Mouse (Mus musculus) stomach, embryonic 15.5 days (tissue): ENCODE results near the gene Slpi. TPM values are rescaled to one million over a fixed set of nuclear protein-coding genes. Genes with fewer than 3 reads are reported as not detected.

ENCODE experiments used
- ATAC-seq: fragments of 200-750 bp; cut with Nextera tagmentation; 2 replicates; pipeline ENCODE4 v1.8.0; 2017; ENCODE audit warnings: low read depth, moderate number of reproducible peaks, moderate TSS enrichment; ENCODE audit not compliant: insufficient read depth, low FRiP score
- H3K27ac ChIP-seq: fragments of 300-500 bp; sonication (generic); 2 replicates; pipeline ENCODE4 v1.5.1; 2015; ENCODE audit warnings: mild to moderate bottlenecking, inconsistent platforms
- H3K27me3 ChIP-seq: fragments of 300-500 bp; sonication (generic); replicated peaks from 2 replicates; pipeline ENCODE4 v1.6.1; 2015; ENCODE audit warnings: inconsistent platforms
- H3K36me3 ChIP-seq: fragments of 300-500 bp; sonication (generic); 2 replicates; pipeline ENCODE4 v1.6.1; 2015; ENCODE audit warnings: inconsistent platforms
- H3K4me1 ChIP-seq: fragments of 300-500 bp; sonication (generic); 2 replicates; pipeline ENCODE4 v1.6.1; 2015; ENCODE audit warnings: inconsistent platforms
- H3K4me2 ChIP-seq: fragments of 300-500 bp; sonication (generic); 2 replicates; pipeline ENCODE4 v1.6.1; 2015; ENCODE audit warnings: mild to moderate bottlenecking, inconsistent platforms
- H3K4me3 ChIP-seq: fragments of 300-500 bp; sonication (generic); replicated peaks from 2 replicates; pipeline ENCODE4 v1.5.1; 2015; ENCODE audit warnings: inconsistent platforms
- H3K9ac ChIP-seq: fragments of 300-500 bp; sonication (generic); 2 replicates; pipeline ENCODE4 v1.6.1; 2015; ENCODE audit warnings: inconsistent platforms
- H3K9me3 ChIP-seq: fragments of 300-500 bp; sonication (generic); 2 replicates; pipeline ENCODE4 v1.6.1; 2016; ENCODE audit warnings: inconsistent platforms
- WGBS: fragments of 180-500 bp; shearing (Covaris S2); methylation state at CpG from one replicate; pipeline ENCODE4 v1.1.7; 2015; 5-methylcytosine and 5-hydroxymethylcytosine counted together
- polyA plus RNA-seq: library from polyadenylated mRNA; unstranded; fragments of >200 nt; fragmentation: Nextera tagmentation; extraction: Ambion mirVana; gene quantifications from 2 replicates; pipeline ENCODE4 v1.2.1, GENCODE M21; 2015

Gene Slpi
- polyA plus RNA-seq, 1 experiment from 2014 or later = 12.0 TPM

DNA sequence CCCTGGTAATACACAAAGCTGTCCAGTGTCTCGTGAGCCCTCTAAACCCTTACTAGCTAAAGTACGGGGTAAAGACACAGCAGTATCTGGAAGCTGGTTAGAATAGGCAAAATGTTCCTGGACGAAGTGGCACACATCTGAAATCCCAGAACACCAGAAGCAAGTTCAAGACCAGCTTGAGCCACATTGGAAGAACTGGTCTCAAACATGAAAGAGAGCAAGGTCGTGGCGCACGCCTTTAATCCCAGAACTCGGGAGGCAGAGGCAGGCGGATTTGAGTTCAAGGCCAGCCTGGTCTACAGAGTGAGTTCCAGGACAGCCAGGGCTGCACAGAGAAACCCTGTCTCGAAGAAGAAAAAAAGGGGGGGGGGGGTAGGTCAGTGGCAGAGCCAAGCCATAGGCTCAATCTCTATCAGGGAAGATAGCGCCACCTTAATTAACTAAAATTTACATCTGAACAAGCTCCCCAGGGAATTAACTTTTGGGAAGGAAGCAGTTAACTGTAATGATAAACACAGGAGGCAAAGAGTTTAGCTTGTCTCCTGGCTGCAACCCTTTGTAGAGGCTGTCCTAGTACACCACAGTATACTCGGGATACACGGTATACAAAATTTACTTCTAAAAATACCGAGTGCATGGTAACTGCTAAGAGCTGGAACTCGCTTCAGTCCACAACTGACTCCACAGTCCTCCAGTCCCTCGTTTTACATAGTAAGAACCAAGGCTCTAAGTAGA is 41.2 kb upstream of the Slpi start:
- H3K27me3 ChIP-seq = no peaks in the 10 kb centered on the region
- 54% methylated on average over 15 of the region's 15 CpGs for WGBS
- peak overlapping the region; percentile 13; the same call in 1 of the 2 replicates for H3K4me2 ChIP-seq
- H3K9ac ChIP-seq = no peak overlapping the region
- H3K36me3 ChIP-seq = peaks cover 20% of the 10 kb centered on the region
- H3K9me3 ChIP-seq = no peaks in the 10 kb centered on the region
- no peak for ATAC-seq
- no peak overlapping the region for H3K4me3 ChIP-seq
- peaks cover 35% of the 10 kb centered on the region for H3K4me1 ChIP-seq
- peak overlapping the region; percentile 13; the same call in 1 of the 2 replicates for H3K27ac ChIP-seq

DNA sequence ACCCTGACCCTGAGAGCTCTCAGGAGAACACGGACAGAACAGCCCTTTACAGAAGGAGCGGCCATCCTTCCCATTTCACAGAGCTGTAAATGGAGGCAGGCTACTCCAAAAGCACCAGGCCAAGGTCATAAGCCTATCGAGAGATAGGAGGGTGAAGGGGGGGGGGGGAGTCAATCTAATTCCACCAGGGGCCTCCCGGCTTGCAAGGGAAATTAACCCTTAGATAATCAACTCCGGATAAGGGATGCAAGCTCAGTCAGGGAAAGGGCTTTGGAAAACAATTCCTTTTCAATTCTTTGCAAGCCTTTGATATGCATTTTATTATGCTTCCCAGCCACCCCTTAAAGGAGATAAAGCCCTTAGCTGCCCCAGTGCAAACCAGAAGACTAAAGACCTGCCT is 39.6 kb upstream of the Slpi start:
- peaks cover 21% of the 10 kb centered on the region for H3K4me1 ChIP-seq
- ATAC-seq = no peak
- no peaks in the 10 kb centered on the region for H3K27me3 ChIP-seq
- H3K9ac ChIP-seq = no peak overlapping the region
- WGBS = 30% methylated on average over 5 of the region's 5 CpGs
- no peak overlapping the region for H3K4me3 ChIP-seq
- H3K27ac ChIP-seq = no peak overlapping the region
- H3K9me3 ChIP-seq = no peaks in the 10 kb centered on the region
- H3K36me3 ChIP-seq = peaks cover 25% of the 10 kb centered on the region
- no peak overlapping the region for H3K4me2 ChIP-seq

DNA sequence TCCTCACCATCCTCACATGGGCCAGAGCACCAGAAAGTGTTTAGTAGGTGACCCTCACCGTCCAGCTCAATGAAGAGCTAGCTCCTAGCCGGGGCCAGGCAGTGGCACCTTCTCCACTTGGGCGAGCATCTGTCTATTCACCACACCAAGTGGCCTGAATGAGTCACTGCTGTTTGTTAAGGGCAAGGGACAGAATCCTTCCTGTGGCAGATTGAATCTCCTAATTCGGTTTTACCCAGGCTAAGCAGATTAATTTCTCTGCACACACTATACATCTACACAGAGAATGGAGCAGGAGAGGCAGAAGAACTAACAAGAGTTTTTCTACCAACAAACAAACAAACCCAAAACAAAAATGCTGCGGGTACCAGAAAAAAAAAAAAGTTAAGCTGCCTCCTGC is 38.1 kb upstream of the Slpi start:
- Histone ChIP-seq H3K36me3 (peaks cover 25% of the 10 kb centered on the region), H3K27ac (no peak overlapping the region), H3K4me2 (no peak overlapping the region), H3K9ac (no peak overlapping the region), H3K4me1 (peaks cover 9% of the 10 kb centered on the region), H3K9me3 (no peaks in the 10 kb centered on the region), H3K4me3 (no peak overlapping the region), H3K27me3 (no peaks in the 10 kb centered on the region)
- no peak for ATAC-seq
- 80% methylated on average over 5 of the region's 5 CpGs for WGBS

DNA sequence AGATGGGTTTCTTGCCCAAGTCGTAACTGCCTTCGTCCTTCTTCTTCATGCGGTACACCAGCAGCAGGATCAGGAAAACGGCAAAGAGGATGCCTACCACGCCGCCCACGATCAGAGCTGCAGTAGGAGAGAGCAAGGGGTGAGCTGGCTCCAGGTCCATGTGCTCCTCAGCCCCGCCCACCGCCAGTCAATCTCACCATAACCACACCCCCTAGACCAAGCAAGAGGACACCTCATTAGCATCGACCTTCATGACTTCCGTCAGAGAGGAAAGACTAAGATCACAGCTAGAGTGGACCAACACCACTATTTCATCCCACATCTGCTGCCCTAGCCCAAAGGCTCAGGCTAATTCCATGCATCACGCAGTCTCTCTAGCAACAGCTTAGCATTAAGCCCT is 37.2 kb upstream of the Slpi start:
- 31% methylated on average over 12 of the region's 12 CpGs for WGBS
- no peaks in the 10 kb centered on the region for H3K27me3 ChIP-seq
- peak; percentile 29; the same call in 1 of the 2 replicates for ATAC-seq

DNA sequence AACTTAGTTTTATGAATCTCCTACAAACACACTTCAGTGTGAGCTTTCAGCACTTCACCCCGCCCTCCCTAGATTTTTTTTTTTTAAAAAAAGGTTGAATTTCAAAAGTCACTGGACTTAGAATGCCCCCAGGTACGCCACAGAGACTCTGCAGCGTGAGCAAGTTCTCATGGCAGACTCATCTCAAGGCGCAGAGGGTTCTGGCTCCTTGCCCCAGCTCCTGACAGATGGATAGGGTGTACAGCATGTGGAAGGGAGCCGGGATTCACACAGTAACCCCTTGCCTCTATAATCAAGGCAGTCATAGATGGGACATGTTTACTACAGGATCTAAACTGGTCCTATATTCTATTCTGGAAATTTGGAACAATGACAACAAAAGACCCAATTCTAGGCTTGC is 36.5 kb upstream of the Slpi start:
- Histone ChIP-seq H3K36me3 (peaks cover 25% of the 10 kb centered on the region), H3K27me3 (no peaks in the 10 kb centered on the region)

More for the DNA sequence above, 37.2 kb upstream of the Slpi start:
- Histone ChIP-seq H3K9me3 (no peaks in the 10 kb centered on the region), H3K4me2 (no peak overlapping the region), H3K27ac (no peak overlapping the region), H3K9ac (no peak overlapping the region), H3K4me3 (no peak overlapping the region), H3K36me3 (peaks cover 25% of the 10 kb centered on the region), H3K4me1 (peaks cover 2% of the 10 kb centered on the region; the same call in 1 of the 2 replicates)

DNA sequence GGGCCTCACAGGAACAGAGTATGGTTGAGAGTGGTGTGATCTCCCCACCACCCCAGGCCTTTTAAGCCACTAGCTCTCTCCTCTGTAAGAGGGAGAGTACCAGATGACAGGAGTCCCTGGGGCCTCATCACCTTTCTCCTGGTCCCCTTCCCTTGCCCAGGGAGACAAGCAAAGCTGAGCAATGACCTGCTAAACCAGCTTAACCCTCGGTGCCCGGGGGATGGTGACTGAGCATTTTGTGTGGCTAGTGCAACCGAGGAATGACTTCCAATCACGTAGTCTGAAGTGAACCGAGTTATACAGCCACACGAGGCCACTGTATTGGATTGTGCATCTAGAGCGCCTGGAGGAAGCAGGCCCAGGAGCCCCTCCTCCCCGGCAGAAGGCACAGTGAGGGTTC is 35.5 kb upstream of the Slpi start:
- Histone ChIP-seq H3K27me3 (no peaks in the 10 kb centered on the region), H3K9me3 (no peaks in the 10 kb centered on the region), H3K4me3 (no peak overlapping the region), H3K9ac (no peak overlapping the region), H3K4me1 (no peaks in the 10 kb centered on the region), H3K4me2 (no peak overlapping the region), H3K36me3 (peaks cover 24% of the 10 kb centered on the region), H3K27ac (no peak overlapping the region)
- WGBS = 90% methylated on average over 8 of the region's 8 CpGs
- no peak for ATAC-seq

More for the DNA sequence above, 36.5 kb upstream of the Slpi start:
- H3K4me3 ChIP-seq = no peak overlapping the region
- WGBS = 82% methylated on average over 5 of the region's 5 CpGs
- H3K4me1 ChIP-seq = no peaks in the 10 kb centered on the region
- no peaks in the 10 kb centered on the region for H3K9me3 ChIP-seq
- H3K9ac ChIP-seq = no peak overlapping the region
- no peak overlapping the region for H3K27ac ChIP-seq
- ATAC-seq = no peak
- no peak overlapping the region for H3K4me2 ChIP-seq

DNA sequence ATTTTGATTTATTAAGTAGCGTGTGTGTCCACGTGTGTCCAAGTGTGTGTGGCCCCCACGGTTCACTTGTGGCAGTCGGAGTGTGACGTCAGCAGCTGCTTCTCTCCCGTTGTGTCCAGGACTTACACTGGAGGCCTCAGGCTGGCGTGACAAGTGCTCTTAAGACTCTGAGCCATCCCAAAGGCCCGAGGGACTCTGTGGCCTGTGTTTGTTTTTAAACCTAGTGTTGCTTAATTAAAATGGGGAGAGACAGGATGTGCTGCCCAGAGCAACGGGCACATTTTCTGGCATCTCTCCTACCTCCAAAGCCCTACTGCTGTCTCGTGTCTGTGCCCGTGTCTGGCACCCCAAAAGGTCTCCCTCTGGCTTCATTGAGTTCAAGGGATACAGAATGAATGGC is 34.6 kb upstream of the Slpi start:
- Histone ChIP-seq H3K4me1 (no peaks in the 10 kb centered on the region; the same call in 1 of the 2 replicates), H3K27me3 (no peaks in the 10 kb centered on the region), H3K9me3 (no peaks in the 10 kb centered on the region), H3K36me3 (peaks cover 14% of the 10 kb centered on the region), H3K9ac (no peak overlapping the region), H3K27ac (no peak overlapping the region), H3K4me3 (no peak overlapping the region), H3K4me2 (no peak overlapping the region)
- 89% methylated on average over 11 of the region's 11 CpGs for WGBS
- ATAC-seq = no peak

DNA sequence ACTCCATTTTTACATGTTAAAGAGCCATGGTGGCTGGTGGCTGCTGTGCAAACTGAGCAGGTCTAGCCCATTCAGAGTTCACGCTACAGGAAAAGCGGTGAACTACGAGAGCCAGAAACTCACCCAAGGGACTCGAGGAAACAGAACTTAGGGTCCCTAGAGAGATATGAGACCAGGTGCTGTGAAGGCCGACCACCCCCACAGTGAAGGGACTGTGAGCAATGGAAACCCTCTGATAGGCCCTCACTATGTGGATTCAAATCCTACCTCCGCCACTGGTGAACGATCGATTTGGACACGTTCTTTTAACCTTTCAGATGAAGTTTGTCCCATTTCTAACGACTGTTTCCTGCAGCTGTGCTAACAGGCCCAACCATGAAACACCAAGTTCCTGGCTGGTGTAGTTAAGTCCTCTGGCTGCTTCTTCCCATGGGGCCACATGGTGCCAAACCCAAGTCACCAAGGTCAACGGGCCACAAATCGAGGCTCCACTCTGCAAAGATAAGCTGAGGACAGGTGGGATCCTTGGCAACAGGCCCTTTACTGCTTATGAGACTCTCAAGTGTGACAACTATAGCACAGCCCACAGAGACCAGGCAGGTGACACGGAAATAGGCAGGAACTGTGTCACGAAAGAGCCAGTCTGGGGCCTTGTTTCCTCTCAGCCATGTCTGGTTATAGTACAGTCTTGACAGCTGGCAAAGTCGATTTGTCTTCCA is 33.9 kb upstream of the Slpi start:
- Histone ChIP-seq H3K27ac (no peak overlapping the region), H3K9ac (no peak overlapping the region), H3K4me1 (no peaks in the 10 kb centered on the region; the same call in 1 of the 2 replicates), H3K27me3 (no peaks in the 10 kb centered on the region), H3K36me3 (peaks cover 11% of the 10 kb centered on the region), H3K9me3 (no peaks in the 10 kb centered on the region), H3K4me2 (no peak overlapping the region), H3K4me3 (no peak overlapping the region)
- WGBS = 83% methylated on average over 15 of the region's 15 CpGs
- ATAC-seq = no peak

DNA sequence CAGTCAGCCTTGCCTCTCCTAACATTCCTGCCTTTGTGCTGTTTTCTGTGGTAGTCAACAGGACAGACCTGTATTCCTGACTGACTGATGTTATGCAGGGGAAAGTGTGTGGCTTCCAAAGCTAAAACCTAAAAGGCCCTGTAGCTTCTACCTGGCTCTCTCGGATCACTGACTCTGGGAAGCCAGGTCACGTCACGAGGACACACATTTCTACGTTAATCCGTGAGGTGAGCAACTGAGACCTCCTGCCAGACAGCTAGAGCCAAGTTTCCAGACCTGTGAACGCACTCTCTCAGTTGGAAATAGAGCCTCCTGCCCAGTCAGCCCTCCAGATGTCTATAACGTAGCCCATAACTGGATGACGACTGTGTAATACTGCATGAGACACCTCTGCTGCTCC is 33.1 kb upstream of the Slpi start:
- Histone ChIP-seq H3K27ac (peak overlapping the region; percentile 55), H3K9ac (no peak overlapping the region), H3K4me3 (no peak overlapping the region), H3K27me3 (no peaks in the 10 kb centered on the region), H3K4me1 (no peaks in the 10 kb centered on the region; the same call in 1 of the 2 replicates), H3K4me2 (no peak overlapping the region), H3K36me3 (peaks cover 5% of the 10 kb centered on the region), H3K9me3 (no peaks in the 10 kb centered on the region)
- WGBS = 81% methylated on average over 8 of the region's 8 CpGs
- ATAC-seq = no peak

DNA sequence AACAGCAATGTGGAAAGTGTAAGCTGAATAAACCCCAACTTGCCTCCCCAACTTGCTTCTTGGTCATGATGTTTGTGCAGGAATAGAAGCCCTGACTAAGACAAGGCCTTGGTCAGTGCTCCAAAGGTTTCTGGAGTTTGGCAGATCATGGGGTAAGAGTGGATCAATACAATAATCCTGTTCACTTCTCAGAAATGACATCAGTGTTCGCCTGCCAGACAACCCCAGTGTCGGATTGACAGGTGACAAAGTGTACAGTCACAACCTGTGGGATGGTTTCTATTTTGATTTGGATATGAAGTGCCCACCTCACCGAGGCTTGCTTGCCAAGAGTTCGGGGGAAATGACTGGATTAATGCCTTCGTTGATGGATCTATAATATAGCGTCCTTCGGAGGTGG is 32.4 kb upstream of the Slpi start:
- H3K9me3 ChIP-seq = no peaks in the 10 kb centered on the region
- WGBS = 78% methylated on average over 7 of the region's 7 CpGs
- H3K9ac ChIP-seq = no peak overlapping the region
- no peaks in the 10 kb centered on the region; the same call in 1 of the 2 replicates for H3K4me1 ChIP-seq
- H3K4me3 ChIP-seq = no peak overlapping the region
- no peak overlapping the region for H3K4me2 ChIP-seq
- peaks cover 5% of the 10 kb centered on the region for H3K36me3 ChIP-seq
- no peak for ATAC-seq
- H3K27ac ChIP-seq = no peak overlapping the region
- H3K27me3 ChIP-seq = no peaks in the 10 kb centered on the region

DNA sequence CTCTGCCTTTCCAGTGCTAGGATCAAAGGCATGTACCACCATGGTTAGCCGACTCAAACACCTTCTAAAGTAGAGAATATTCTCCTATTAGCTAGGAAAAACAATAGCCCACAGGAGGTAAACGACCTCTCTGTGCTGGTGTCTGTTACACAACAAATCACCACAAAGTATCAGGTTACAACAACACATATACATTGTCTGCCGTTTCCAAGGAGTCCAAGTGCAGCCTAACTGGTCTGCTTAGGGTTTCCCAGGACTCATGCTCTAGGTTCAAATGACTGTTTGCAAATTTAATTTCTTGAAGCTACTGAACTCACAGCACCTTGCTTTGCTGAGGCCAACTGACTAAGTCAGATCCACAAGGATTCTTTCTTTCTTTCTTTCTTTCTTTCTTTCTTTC is 30.6 kb upstream of the Slpi start:
- Histone ChIP-seq H3K4me3 (no peak overlapping the region), H3K4me2 (no peak overlapping the region), H3K27ac (no peak overlapping the region), H3K9ac (no peak overlapping the region), H3K36me3 (peaks cover 3% of the 10 kb centered on the region), H3K4me1 (no peaks in the 10 kb centered on the region; the same call in 1 of the 2 replicates), H3K27me3 (no peaks in the 10 kb centered on the region), H3K9me3 (no peaks in the 10 kb centered on the region)
- WGBS = 7% methylated on average over 3 of the region's 3 CpGs
- ATAC-seq = no peak

DNA sequence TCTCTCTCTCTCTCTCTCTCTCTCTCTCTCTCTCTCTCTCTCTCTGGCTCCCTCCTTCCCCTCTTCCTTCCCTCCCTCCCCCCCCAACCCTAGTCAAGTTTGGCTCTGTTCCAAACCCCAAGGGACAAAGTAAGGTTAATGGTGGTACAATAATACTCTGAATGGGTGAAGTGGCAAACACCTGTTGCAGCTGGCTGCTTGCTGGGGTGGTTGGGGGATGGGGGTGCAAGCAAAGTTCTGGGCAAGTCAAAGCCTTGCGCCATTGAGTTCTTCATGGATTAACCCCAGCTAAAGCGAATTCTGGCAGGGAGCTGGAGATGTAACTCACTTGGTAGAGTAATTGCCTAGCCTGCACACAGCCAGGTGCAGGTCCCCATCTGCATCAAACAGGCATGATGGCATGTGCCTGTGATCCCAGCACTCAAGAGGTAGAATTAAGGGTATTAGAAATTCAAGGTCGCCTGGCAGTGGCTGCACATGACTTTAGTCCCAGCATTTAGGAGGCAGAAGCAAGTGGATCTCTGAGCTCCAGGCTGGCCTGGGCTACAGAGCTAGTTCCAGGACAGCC is 29.5 kb upstream of the Slpi start:
- no peaks in the 10 kb centered on the region; the same call in 1 of the 2 replicates for H3K4me1 ChIP-seq
- no peaks in the 10 kb centered on the region for H3K36me3 ChIP-seq
- no peak for ATAC-seq
- no peak overlapping the region for H3K9ac ChIP-seq
- H3K4me3 ChIP-seq = no peak overlapping the region
- 27% methylated on average over 3 of the region's 3 CpGs for WGBS
- H3K27ac ChIP-seq = no peak overlapping the region
- no peaks in the 10 kb centered on the region for H3K9me3 ChIP-seq
- no peak overlapping the region for H3K4me2 ChIP-seq
- H3K27me3 ChIP-seq = no peaks in the 10 kb centered on the region
